Mouse (Mus musculus) liver, adult 2 months (tissue): ENCODE results near the gene BC034090. TPM values are rescaled to one million over a fixed set of nuclear protein-coding genes. Genes with fewer than 3 reads are reported as not detected.
"Not testable (repeated sequence)": the region's sequence is repeated elsewhere in the genome, so short reads cannot be mapped to it uniquely, and the experiment has no call there.

Experiments used
- DNase-seq: peaks from one replicate; pipeline ENCODE4 v3.0.0-alpha.2; 2011; ENCODE audit warnings: low read depth, low spot score; ENCODE audit errors: extremely low read depth
- H3K27ac ChIP-seq: fragments of 200-500 bp; replicated peaks from 2 replicates; pipeline ENCODE4 v1.5.1; 2012; ENCODE audit warnings: low read depth, mild to moderate bottlenecking, control low read depth, inconsistent platforms, low read length; ENCODE audit not compliant: insufficient read depth
- H3K27me3 ChIP-seq: fragments of 200-500 bp; 2 replicates; pipeline ENCODE4 v1.6.1; 2012; ENCODE audit warnings: mild to moderate bottlenecking, moderate library complexity, low read length, inconsistent platforms; ENCODE audit not compliant: control insufficient read depth, insufficient read depth
- H3K36me3 ChIP-seq: fragments of 200-500 bp; 2 replicates; pipeline ENCODE4 v1.6.1; 2012; ENCODE audit warnings: low read length, inconsistent platforms; ENCODE audit not compliant: control insufficient read depth, insufficient read depth
- H3K4me1 ChIP-seq: fragments of 200-500 bp; 2 replicates; pipeline ENCODE4 v1.6.1; 2011; ENCODE audit warnings: low read length; ENCODE audit not compliant: control insufficient read depth, insufficient read depth
- H3K4me3 ChIP-seq: fragments of 200-500 bp; 2 replicates; pipeline ENCODE4 v1.5.1; 2011; ENCODE audit warnings: low read depth, mild to moderate bottlenecking, control low read depth, low read length, moderate library complexity; ENCODE audit not compliant: insufficient read depth
- H3K79me2 ChIP-seq: fragments of 200-500 bp; 2 replicates; pipeline ENCODE4 v1.6.1; 2012; ENCODE audit warnings: inconsistent platforms, mild to moderate bottlenecking, low read length, moderate library complexity; ENCODE audit not compliant: control insufficient read depth, insufficient read depth
- H3K9ac ChIP-seq: fragments of 200-500 bp; 2 replicates; pipeline ENCODE4 v1.6.1; 2012; ENCODE audit warnings: low read depth, mild to moderate bottlenecking, control low read depth, inconsistent platforms, low read length
- CTCF ChIP-seq: fragments of 200-500 bp; IDR thresholded peaks from 2 replicates; pipeline ENCODE4 v1.5.1; 2011; ENCODE audit warnings: low read depth, low read length, control low read depth
- POLR2A ChIP-seq: fragments of 200-500 bp; IDR thresholded peaks from 2 replicates; pipeline ENCODE4 v1.6.1; 2011; ENCODE audit warnings: low read length, control low read depth; ENCODE audit not compliant: insufficient read depth; ENCODE audit errors: extremely low read depth
- WGBS: fragments of 180-500 bp; shearing (Covaris S2); methylation state at CpG from one replicate; pipeline ENCODE4 v1.1.7; 2018; 5-methylcytosine and 5-hydroxymethylcytosine counted together
- polyA plus RNA-seq: library from polyadenylated mRNA; depleted of rRNA; stranded (reverse); fragments of >200 nt; gene quantifications from 2 replicates; pipeline ENCODE4 v1.2.3, GENCODE M21; 2012
- total RNA-seq: library from RNA; depleted of rRNA; stranded (reverse); fragments of >200 nt; gene quantifications from 2 replicates; pipeline ENCODE4 v1.2.3, GENCODE M21; 2014

Gene BC034090
- total and polyA plus RNA-seq, 2 experiments = 0.09 to 0.33 TPM

DNA sequence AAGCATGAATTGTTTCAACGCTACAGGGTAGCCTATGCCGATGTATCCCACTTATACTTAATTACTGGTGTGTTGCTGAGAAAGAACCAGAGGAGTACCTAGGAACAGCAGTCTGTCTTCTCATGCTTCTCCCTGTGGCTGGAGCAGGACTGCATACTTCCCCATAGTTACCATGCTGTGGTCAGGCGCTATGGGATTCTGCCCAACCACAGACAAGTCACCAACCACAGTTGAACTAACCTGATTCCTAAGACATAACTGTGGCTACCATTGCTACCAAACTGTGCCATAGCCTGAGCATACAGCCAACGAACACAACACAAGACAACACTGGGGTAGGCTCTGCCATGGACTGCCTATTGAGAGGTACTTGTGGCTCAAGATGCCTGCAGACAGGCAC, 28.7 kb upstream of the BC034090 start:
- H3K9ac ChIP-seq = no peak overlapping the region
- H3K79me2 ChIP-seq = no peaks in the 10 kb centered on the region
- no peaks in the 10 kb centered on the region for H3K27me3 ChIP-seq
- TF ChIP-seq CTCF = no peak
- H3K4me3 ChIP-seq = no peak overlapping the region
- WGBS = 95% methylated on average over 4 of the region's 4 CpGs
- H3K36me3 ChIP-seq = no peaks in the 10 kb centered on the region
- DNase-seq = no peak
- no peak overlapping the region for H3K27ac ChIP-seq
- H3K4me1 ChIP-seq = peaks cover 9% of the 10 kb centered on the region; the same call in 1 of the 2 replicates

DNA sequence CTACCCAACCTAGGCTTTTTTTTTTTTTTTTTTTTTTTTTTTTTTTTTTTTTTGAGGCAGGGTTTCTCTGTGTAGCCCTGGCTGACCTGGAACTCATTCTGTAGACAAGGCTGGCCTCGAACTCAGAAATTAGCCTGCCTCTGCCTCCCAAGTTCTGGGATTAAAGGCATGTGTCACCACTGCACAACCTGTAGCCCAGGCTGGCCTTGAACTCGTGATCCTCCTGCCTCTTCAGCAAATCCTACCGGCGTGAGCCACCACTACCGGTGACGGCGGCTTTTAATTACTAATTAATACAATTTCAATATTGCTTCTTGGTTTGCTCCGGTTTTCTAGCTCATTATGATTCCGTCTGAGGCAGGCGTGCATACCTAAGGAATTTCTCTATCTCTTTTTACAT, 18.3 kb upstream of the BC034090 start:
- H3K4me3 ChIP-seq, H3K36me3 ChIP-seq, DNase-seq, H3K27me3 ChIP-seq, H3K4me1 ChIP-seq, H3K9ac ChIP-seq, H3K79me2 ChIP-seq, H3K27ac ChIP-seq: not testable (repeated sequence)
- 95% methylated on average over 10 of the region's 10 CpGs for WGBS

DNA sequence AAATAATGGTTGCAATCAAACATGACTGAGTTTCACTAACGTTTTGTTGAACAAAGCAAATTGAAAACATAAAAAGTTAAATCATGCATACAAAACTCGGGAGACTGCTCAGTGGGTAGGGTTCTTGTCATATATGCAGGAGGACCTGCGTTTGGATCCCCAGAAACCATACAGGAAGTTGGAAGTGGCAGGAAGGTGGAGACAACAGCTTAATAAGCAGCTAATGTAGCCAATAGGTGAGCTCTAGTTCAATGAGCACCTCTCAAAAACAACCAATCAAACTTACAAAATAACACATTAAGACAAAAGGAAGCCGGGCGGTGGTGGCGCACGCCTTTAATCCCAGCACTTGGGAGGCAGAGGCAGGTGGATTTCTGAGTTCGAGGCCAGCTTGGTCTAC, 10.1 kb upstream of the BC034090 start:
- H3K36me3 ChIP-seq = no peaks in the 10 kb centered on the region
- TF ChIP-seq CTCF (no peak), POLR2A (no peak)
- H3K4me1 ChIP-seq = no peaks in the 10 kb centered on the region
- H3K4me3 ChIP-seq = no peak overlapping the region
- WGBS = 90% methylated on average over 8 of the region's 8 CpGs
- no peaks in the 10 kb centered on the region for H3K27me3 ChIP-seq
- H3K9ac ChIP-seq = no peak overlapping the region
- no peaks in the 10 kb centered on the region for H3K79me2 ChIP-seq
- no peak overlapping the region for H3K27ac ChIP-seq
- no peak for DNase-seq

DNA sequence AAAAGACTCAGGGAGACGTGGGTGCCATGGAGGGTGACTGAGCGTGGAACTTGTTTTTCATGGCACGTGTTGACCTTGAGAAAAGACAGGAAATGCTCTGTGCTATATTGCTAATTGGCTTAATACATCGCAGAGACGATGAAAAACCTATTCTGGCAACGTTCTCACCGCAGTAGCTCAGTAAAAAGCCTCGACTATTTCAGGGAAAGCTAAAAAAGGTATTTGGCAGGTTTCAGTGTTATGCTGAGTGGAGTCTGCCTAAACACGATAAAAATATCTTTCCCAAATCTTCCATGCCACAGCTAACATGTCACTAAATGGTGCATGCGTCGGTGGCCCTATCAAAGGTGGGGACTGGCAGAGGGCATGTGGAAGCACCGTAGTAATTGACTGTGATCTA, 8.9 kb upstream of the BC034090 start:
- 74% methylated on average over 12 of the region's 12 CpGs for WGBS

DNA sequence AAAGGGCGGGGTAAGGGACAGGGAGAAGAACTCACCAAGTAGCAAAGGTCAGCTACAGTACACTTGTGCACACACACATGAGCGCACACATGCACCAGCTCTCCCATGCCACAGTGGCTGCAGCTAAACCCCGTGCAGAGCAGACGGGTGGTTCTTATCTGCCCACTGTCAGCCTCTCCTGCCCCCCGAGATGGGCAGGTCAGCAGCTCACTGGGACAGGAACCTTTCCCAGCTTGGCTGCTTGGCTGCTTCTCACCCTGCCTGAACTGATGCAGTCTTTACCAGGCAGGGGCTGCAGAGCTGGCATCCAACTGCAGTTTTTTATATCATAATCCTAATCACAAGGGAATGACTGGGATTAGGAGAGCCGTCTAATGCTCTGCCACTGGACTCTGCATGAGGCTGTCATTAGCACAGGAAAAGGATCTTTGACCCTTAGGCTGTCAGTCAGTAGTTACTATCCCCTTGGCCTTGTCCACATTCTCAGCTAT, 8.4 kb upstream of the BC034090 start:
- peak; percentile 41 for DNase-seq
- no peak overlapping the region for H3K27ac ChIP-seq
- H3K79me2 ChIP-seq = no peaks in the 10 kb centered on the region
- no peak overlapping the region for H3K9ac ChIP-seq
- TF ChIP-seq POLR2A = no peak
- TF ChIP-seq CTCF = no peak
- 32% methylated on average over 6 of the region's 6 CpGs for WGBS
- no peaks in the 10 kb centered on the region for H3K36me3 ChIP-seq
- no peak overlapping the region for H3K4me3 ChIP-seq
- H3K27me3 ChIP-seq = no peaks in the 10 kb centered on the region
- H3K4me1 ChIP-seq = no peaks in the 10 kb centered on the region

More for the DNA sequence above, 8.9 kb upstream of the BC034090 start:
- no peak for DNase-seq
- TF ChIP-seq POLR2A (no peak), CTCF (no peak)
- H3K9ac ChIP-seq = no peak overlapping the region
- no peaks in the 10 kb centered on the region for H3K27me3 ChIP-seq
- no peaks in the 10 kb centered on the region for H3K36me3 ChIP-seq
- H3K27ac ChIP-seq = no peak overlapping the region
- no peaks in the 10 kb centered on the region for H3K79me2 ChIP-seq
- H3K4me1 ChIP-seq = no peaks in the 10 kb centered on the region
- no peak overlapping the region for H3K4me3 ChIP-seq

DNA sequence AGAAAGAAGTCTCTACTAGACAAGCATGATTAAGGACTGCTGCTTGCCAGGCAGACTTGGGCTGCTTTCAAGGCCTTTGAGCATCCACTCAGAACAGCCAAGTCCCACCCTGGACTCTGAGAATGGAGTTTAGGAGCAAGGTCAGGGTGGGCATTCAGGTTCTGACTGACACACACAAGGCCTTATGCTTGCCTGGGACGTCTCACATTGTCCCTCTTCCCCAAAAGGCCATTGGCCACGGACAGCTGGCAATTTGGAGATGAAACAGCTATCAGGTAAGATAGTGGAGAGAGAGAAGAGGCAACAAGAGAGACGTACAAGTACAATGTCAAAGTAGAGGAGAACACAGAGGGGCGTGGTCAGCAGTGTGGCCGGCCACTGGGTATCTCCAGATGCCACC, 7.4 kb upstream of the BC034090 start:
- no peak overlapping the region for H3K4me3 ChIP-seq
- H3K36me3 ChIP-seq = no peaks in the 10 kb centered on the region
- no peak overlapping the region for H3K27ac ChIP-seq
- no peak for DNase-seq
- WGBS = 87% methylated on average over 5 of the region's 5 CpGs
- no peaks in the 10 kb centered on the region for H3K4me1 ChIP-seq
- no peak for TF ChIP-seq POLR2A
- TF ChIP-seq CTCF = no peak
- H3K9ac ChIP-seq = no peak overlapping the region
- H3K27me3 ChIP-seq = 0 out of 2 replicates have a peak, but pooled peaks cover 2% of the 10 kb centered on the region
- H3K79me2 ChIP-seq = no peaks in the 10 kb centered on the region
